Mouse (Mus musculus) olfactory bulb, adult 2 months (tissue): Measurements from ENCODE around the gene Hip1.

Experiments
- CTCF ChIP-seq: fragments of 200-500 bp; IDR thresholded peaks from 2 replicates; pipeline ENCODE4 v1.5.1; 2012; ENCODE audit warnings: low read depth, mild to moderate bottlenecking, low read length, moderate library complexity; ENCODE audit not compliant: insufficient read depth
- POLR2A ChIP-seq: fragments of 200-500 bp; IDR thresholded peaks from 2 replicates; pipeline ENCODE4 v1.6.1; 2012; ENCODE audit warnings: mild to moderate bottlenecking, low read depth, low read length, moderate library complexity; ENCODE audit not compliant: insufficient read depth

GRCm38 (mm10) chr5:135435039-135435438, 109.9 kb downstream of the Hip1 start:
- TF ChIP-seq CTCF (no peak), POLR2A (no peak)
